Mouse (Mus musculus) MEL (cell line): ENCODE results near the gene Acvrl1. TPM values are rescaled to one million over a fixed set of nuclear protein-coding genes. Genes with fewer than 3 reads are reported as not detected.

ENCODE experiments used
- DNase-seq: peaks from one replicate; pipeline ENCODE4 v3.0.0; 2011; ENCODE audit warnings: low read depth, low spot score
- H3K27ac ChIP-seq: 2 replicates; pipeline ENCODE4 v1.5.1; 2012; ENCODE audit warnings: low read depth, mild to moderate bottlenecking, control low read depth, low read length, moderate library complexity; ENCODE audit not compliant: control insufficient read depth
- H3K27me3 ChIP-seq, 2 experiments: fragments of 150-350 bp in 1 of 2; sonication (generic) in 1 of 2; 2 replicates each; pipeline ENCODE4 v1.6.1; 2012; ENCODE audit warnings: low read length in 2 of 2, mild to moderate bottlenecking in 2 of 2, improper control_type of control experiment in 1 of 2, moderate library complexity in 1 of 2; ENCODE audit not compliant: insufficient read depth in 2 of 2, control insufficient read depth in 1 of 2
- H3K36me3 ChIP-seq, 2 experiments: 2 replicates each; pipeline ENCODE4 v1.6.1; 2012 to 2014; ENCODE audit warnings: low read length in 2 of 2, improper control_type of control experiment in 1 of 2, inconsistent platforms in 1 of 2, mild to moderate bottlenecking in 1 of 2; ENCODE audit not compliant: insufficient read depth in 2 of 2, control insufficient read depth in 1 of 2
- H3K4me1 ChIP-seq, 2 experiments: fragments of 150-350 bp in 1 of 2; sonication (generic) in 1 of 2; 2 replicates each; pipeline ENCODE4 v1.6.1; 2012; ENCODE audit warnings: low read length in 2 of 2, improper control_type of control experiment in 1 of 2, mild to moderate bottlenecking in 1 of 2; ENCODE audit not compliant: insufficient read depth in 2 of 2, control insufficient read depth in 1 of 2
- H3K4me3 ChIP-seq, 2 experiments: fragments of 150-350 bp in 1 of 2; sonication (generic) in 1 of 2; 2 replicates each; pipeline ENCODE4 v1.5.1; 2012; ENCODE audit warnings: low read depth in 2 of 2, low read length in 2 of 2, mild to moderate bottlenecking in 2 of 2, moderate library complexity in 2 of 2, control low read depth in 1 of 2, improper control_type of control experiment in 1 of 2; ENCODE audit not compliant: control insufficient read depth in 1 of 2, insufficient read depth in 1 of 2
- H3K79me2 ChIP-seq: 2 replicates; pipeline ENCODE4 v1.6.1; 2012; ENCODE audit warnings: mild to moderate bottlenecking, low read length, moderate library complexity; ENCODE audit not compliant: control insufficient read depth, poor library complexity, insufficient read depth
- H3K9ac ChIP-seq: 2 replicates; pipeline ENCODE4 v1.6.1; 2012; ENCODE audit warnings: low read depth, mild to moderate bottlenecking, control low read depth, low read length, moderate library complexity; ENCODE audit not compliant: control insufficient read depth, poor library complexity, severe bottlenecking
- H3K9me3 ChIP-seq: fragments of 150-350 bp; sonication (generic); replicated peaks from 2 replicates; pipeline ENCODE4 v1.6.1; 2012; ENCODE audit warnings: mild to moderate bottlenecking, low read length, improper control_type of control experiment, moderate library complexity; ENCODE audit not compliant: insufficient read depth
- BHLHE40 ChIP-seq: IDR thresholded peaks from 2 replicates; pipeline ENCODE4 v1.6.1; 2012; ENCODE audit warnings: low read depth, mild to moderate bottlenecking, inconsistent platforms, low read length, improper control_type of control experiment, borderline replicate concordance
- CTCF ChIP-seq, 3 experiments: IDR thresholded peaks in 2 of 3; conservative IDR thresholded peaks in 1 of 3; 2 replicates each; pipeline ENCODE4 v1.5.1; 2011 to 2012; ENCODE audit warnings: low read length in 3 of 3, low read depth in 2 of 3, mild to moderate bottlenecking in 2 of 3, improper control_type of control experiment in 1 of 3, inconsistent platforms in 1 of 3, mixed read lengths in 1 of 3, moderate library complexity in 1 of 3; ENCODE audit not compliant: control insufficient read depth in 1 of 3, insufficient read depth in 1 of 3, poor library complexity in 1 of 3, severe bottlenecking in 1 of 3
- E2F4 ChIP-seq: IDR thresholded peaks from 2 replicates; pipeline ENCODE4 v1.6.1; 2011; ENCODE audit warnings: low read depth, low read length, improper control_type of control experiment, borderline replicate concordance
- ELF1 ChIP-seq: IDR thresholded peaks from 2 replicates; pipeline ENCODE4 v1.6.1; 2014; ENCODE audit warnings: low read depth, mild to moderate bottlenecking, inconsistent platforms, low read length, improper control_type of control experiment, moderate library complexity
- ETS1 ChIP-seq: IDR thresholded peaks from 2 replicates; pipeline ENCODE4 v1.6.1; 2012; ENCODE audit warnings: low read depth, mild to moderate bottlenecking, inconsistent platforms, low read length, improper control_type of control experiment, moderate library complexity
- GABPA ChIP-seq: IDR thresholded peaks from 2 replicates; pipeline ENCODE4 v1.6.1; 2012; ENCODE audit warnings: low read depth, mild to moderate bottlenecking, inconsistent platforms, low read length, improper control_type of control experiment, moderate library complexity
- JUND ChIP-seq: IDR thresholded peaks from 2 replicates; pipeline ENCODE4 v1.6.1; 2011; ENCODE audit warnings: low read depth, mild to moderate bottlenecking, improper control_type of control experiment, low read length
- KAT2A ChIP-seq: conservative IDR thresholded peaks from 2 replicates; pipeline ENCODE4 v1.6.1; 2012; ENCODE audit warnings: low read depth, low read length, improper control_type of control experiment, inconsistent platforms
- MAZ ChIP-seq: IDR thresholded peaks from 2 replicates; pipeline ENCODE4 v1.6.1; 2012; ENCODE audit warnings: low read depth, mild to moderate bottlenecking, inconsistent platforms, low read length, improper control_type of control experiment
- MYB ChIP-seq: IDR thresholded peaks from 2 replicates; pipeline ENCODE4 v1.6.1; 2011; ENCODE audit warnings: mild to moderate bottlenecking, low read depth, low read length, improper control_type of control experiment
- MYC ChIP-seq: IDR thresholded peaks from 2 replicates; pipeline ENCODE4 v1.6.1; 2011; ENCODE audit warnings: low read depth, mild to moderate bottlenecking, low read length, improper control_type of control experiment, moderate library complexity
- NELFE ChIP-seq: IDR thresholded peaks from 2 replicates; pipeline ENCODE4 v1.6.1; 2011; ENCODE audit warnings: low read depth, low read length, improper control_type of control experiment
- POLR2A ChIP-seq, 2 experiments: IDR thresholded peaks; 2 replicates each; pipeline ENCODE4 v1.6.1; 2011 to 2012; ENCODE audit warnings: low read length in 2 of 2, mild to moderate bottlenecking in 2 of 2, control low read depth in 1 of 2, improper control_type of control experiment in 1 of 2, low read depth in 1 of 2, moderate library complexity in 1 of 2; ENCODE audit not compliant: control insufficient read depth in 1 of 2, insufficient read depth in 1 of 2, poor library complexity in 1 of 2
- POLR2AphosphoS5 ChIP-seq: IDR thresholded peaks from 2 replicates; pipeline ENCODE4 v1.6.1; 2012; ENCODE audit warnings: low read depth, borderline replicate concordance, mild to moderate bottlenecking, inconsistent platforms, low read length, moderate library complexity, mixed read lengths
- SIN3A ChIP-seq: IDR thresholded peaks from 2 replicates; pipeline ENCODE4 v1.6.1; 2012; ENCODE audit warnings: low read length, improper control_type of control experiment, inconsistent platforms
- UBTF ChIP-seq: IDR thresholded peaks from 2 replicates; pipeline ENCODE4 v1.6.1; 2012; ENCODE audit warnings: low read depth, mild to moderate bottlenecking, inconsistent platforms, low read length, improper control_type of control experiment, moderate library complexity, borderline replicate concordance; ENCODE audit not compliant: insufficient read depth
- USF1 ChIP-seq: IDR thresholded peaks from 2 replicates; pipeline ENCODE4 v1.6.1; 2014; ENCODE audit warnings: low read depth, mild to moderate bottlenecking, inconsistent platforms, low read length, improper control_type of control experiment, moderate library complexity
- USF2 ChIP-seq, 2 experiments: IDR thresholded peaks; 2 replicates each; pipeline ENCODE4 v1.6.1; 2011 to 2012; ENCODE audit warnings: improper control_type of control experiment in 2 of 2, low read length in 2 of 2, borderline replicate concordance in 1 of 2, inconsistent platforms in 1 of 2, low read depth in 1 of 2, mild to moderate bottlenecking in 1 of 2; ENCODE audit not compliant: insufficient read depth in 1 of 2
- ZC3H11A ChIP-seq: IDR thresholded peaks from 2 replicates; pipeline ENCODE4 v1.6.1; 2012; ENCODE audit warnings: low read depth, mild to moderate bottlenecking, inconsistent platforms, low read length, improper control_type of control experiment
- ZKSCAN1 ChIP-seq: IDR thresholded peaks from 2 replicates; pipeline ENCODE4 v1.6.1; 2012; ENCODE audit warnings: low read depth, mild to moderate bottlenecking, inconsistent platforms, low read length, improper control_type of control experiment, moderate library complexity
- ZMIZ1 ChIP-seq: IDR thresholded peaks from 2 replicates; pipeline ENCODE4 v1.6.1; 2012; ENCODE audit warnings: low read depth, mild to moderate bottlenecking, inconsistent platforms, low read length, improper control_type of control experiment, moderate library complexity
- ZNF384 ChIP-seq: IDR thresholded peaks from 2 replicates; pipeline ENCODE4 v1.6.1; 2012; ENCODE audit warnings: low read depth, mild to moderate bottlenecking, inconsistent platforms, low read length, improper control_type of control experiment
- polyA plus RNA-seq, 2 experiments: library from polyadenylated mRNA; stranded (reverse) in 1 of 2; unstranded in 1 of 2; fragments of >175 nt in 1 of 2; fragments of >200 nt in 1 of 2; gene quantifications; 2 replicates each; pipeline versions ENCODE4 v1.2.1 to v1.2.4; 2012; ENCODE audit warnings: low replicate concordance in 2 of 2, low read depth in 1 of 2; ENCODE audit not compliant: insufficient read length in 2 of 2, insufficient read depth in 1 of 2, missing spikeins in 1 of 2
- total RNA-seq: library from RNA; depleted of rRNA; stranded (reverse); fragments of 300-350 nt; gene quantifications from 2 replicates; pipeline ENCODE4 v1.2.3, GENCODE M21; 2012

Gene Acvrl1
- total and polyA plus RNA-seq, 3 experiments = 0.08 to 0.18 TPM; not detected in 1

DNA sequence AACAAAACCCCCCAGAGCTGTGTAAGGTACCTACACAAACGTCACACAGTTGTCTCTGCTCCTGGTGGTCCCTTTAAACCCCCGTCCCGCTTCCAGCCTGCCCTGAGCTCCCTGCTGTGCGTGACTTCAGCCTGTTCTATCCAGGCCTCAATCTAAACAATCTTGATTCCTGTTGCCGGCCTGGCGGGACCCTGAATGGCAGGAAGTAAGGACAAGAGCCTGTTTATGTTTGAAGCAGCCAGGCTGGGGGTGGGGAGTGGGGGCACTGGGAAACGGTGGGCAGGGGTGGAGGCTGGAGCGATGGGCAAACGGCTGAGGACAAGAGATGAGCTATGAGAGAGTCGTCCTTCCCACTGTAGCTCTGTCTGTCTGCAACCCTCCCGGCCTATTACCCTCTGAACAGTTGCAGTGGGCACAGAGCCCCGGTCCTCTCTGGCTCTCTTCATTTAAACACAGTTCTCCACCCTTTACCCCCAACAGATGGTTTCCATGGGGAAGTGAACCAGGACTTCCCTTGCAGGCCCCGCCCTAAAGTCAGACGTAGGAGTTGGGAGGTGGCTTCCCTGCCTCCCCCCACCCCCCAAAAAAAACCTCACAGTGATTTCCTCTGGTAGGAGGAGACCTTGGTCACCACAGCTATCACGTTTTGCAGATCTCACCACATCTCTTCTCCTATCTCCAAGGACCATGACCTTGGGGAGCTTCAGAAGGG, 5.8 kb downstream of the Acvrl1 start:
- Histone ChIP-seq H3K27ac (no peak overlapping the region), H3K9ac (no peak overlapping the region), H3K4me3 (no peak overlapping the region), H3K27me3 (peaks cover 4 to 7% of the 10 kb centered on the region in 2 experiments; a peak in 2 of 4 replicates), H3K4me1 (peaks cover 5 to 18% of the 10 kb centered on the region in 2 experiments), H3K36me3 (peaks cover 0 to 13% of the 10 kb centered on the region in 2 experiments; a peak in 2 of 4 replicates), H3K79me2 (no peaks in the 10 kb centered on the region), H3K9me3 (no peaks in the 10 kb centered on the region)
- TF ChIP-seq MYC (no peak), E2F4 (no peak), ZMIZ1 (no peak), KAT2A (no peak), ZC3H11A (no peak), JUND (no peak), POLR2AphosphoS5 (no peak), ZNF384 (no peak)
- DNase-seq = no peak

DNA sequence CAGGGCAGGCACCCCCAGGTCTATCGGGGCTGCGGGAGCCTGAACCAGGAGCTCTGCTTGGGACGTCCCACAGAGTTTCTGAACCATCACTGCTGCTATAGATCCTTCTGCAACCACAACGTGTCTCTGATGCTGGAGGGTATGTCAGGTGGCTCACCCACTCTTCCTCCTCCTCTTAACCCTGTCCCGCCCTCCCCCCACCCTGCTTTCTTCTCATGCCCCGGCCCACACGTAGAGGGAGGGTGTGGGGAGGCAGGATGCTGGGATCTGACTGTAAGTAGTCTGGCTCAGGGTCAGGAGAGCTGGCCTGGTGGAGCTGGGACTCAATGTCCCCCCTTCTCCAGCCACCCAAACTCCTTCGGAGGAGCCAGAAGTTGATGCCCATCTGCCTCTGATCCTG, 7.1 kb downstream of the Acvrl1 start:
- no peak for DNase-seq
- H3K4me3 ChIP-seq = no peak overlapping the region

More for the DNA sequence above, 7.1 kb downstream of the Acvrl1 start:
- no peaks in the 10 kb centered on the region for H3K79me2 ChIP-seq
- H3K4me1 ChIP-seq = peaks cover 9 to 29% of the 10 kb centered on the region in 2 experiments
- H3K9ac ChIP-seq = no peak overlapping the region
- peaks cover 0 to 22% of the 10 kb centered on the region in 2 experiments; a peak in 2 of 4 replicates for H3K36me3 ChIP-seq
- no peaks in the 10 kb centered on the region for H3K9me3 ChIP-seq
- no peak for TF ChIP-seq ELF1
- no peak for TF ChIP-seq SIN3A
- no peak for TF ChIP-seq ZMIZ1
- no peak for TF ChIP-seq POLR2A (IDR thresholded peaks at IDR 0.05; ENCODE audit: control insufficient read depth in 1 of 2, insufficient read depth in 1 of 2, low read depth in 1 of 2, low read length in 2 of 2, poor library complexity in 1 of 2)
- TF ChIP-seq CTCF (IDR thresholded peaks at IDR 0.05 in 2 of 3, conservative IDR thresholded peaks at IDR 0.05 in 1 of 3; ENCODE audit: control insufficient read depth in 1 of 3, insufficient read depth in 1 of 3, low read depth in 2 of 3, low read length in 3 of 3, poor library complexity in 1 of 3, severe bottlenecking in 1 of 3) = no peak
- TF ChIP-seq ETS1 = no peak
- TF ChIP-seq E2F4 = no peak
- TF ChIP-seq UBTF = no peak
- no peak for TF ChIP-seq MAZ
- no peak for TF ChIP-seq ZKSCAN1
- no peak for TF ChIP-seq USF2 (IDR thresholded peaks at IDR 0.05; ENCODE audit: borderline replicate concordance in 1 of 2, insufficient read depth in 1 of 2, low read depth in 1 of 2, low read length in 2 of 2)
- TF ChIP-seq ZNF384 = no peak
- TF ChIP-seq MYB = no peak
- TF ChIP-seq MYC = no peak
- TF ChIP-seq POLR2AphosphoS5 = no peak
- TF ChIP-seq NELFE = no peak
- no peak for TF ChIP-seq BHLHE40
- TF ChIP-seq USF1 = no peak
- TF ChIP-seq GABPA = no peak
- H3K27me3 ChIP-seq = peaks cover 2 to 7% of the 10 kb centered on the region in 2 experiments; a peak in 2 of 4 replicates
- H3K27ac ChIP-seq = no peak overlapping the region
